Mouse (Mus musculus) CH12F3 (cell line): ENCODE data around the gene Gm11127.

Source experiments
- in situ Hi-C: fragments of 300-500 bp; cut with MboI; formaldehyde crosslinking; loops from 2 replicates; pipeline ENCODE4 v1.14.3; 2020; ENCODE audit warnings: low sequenced_read_pairs

The Gm11127 gene

GRCm38 (mm10) chr17:36032351-36032875 lies 25.8 kb downstream of the Gm11127 start, which contains the start of gene H2-T23:
TSS of gene H2-T23 (minus strand) at chr17:36032855.
- in situ Hi-C loops: loop anchor here (10.0 kb wide), 1 partner anchor 82 kb away; no protein-coding TSS in a partner anchor

- in situ Hi-C loops: loop anchor here (10.0 kb wide), 1 partner anchor 83 kb away; no protein-coding TSS in a partner anchor
These were observed 26.4 kb downstream of the Gm11127 start for GRCm38 (mm10) chr17:36031583-36032331.

GRCm38 (mm10) chr17:36030703-36031582 lies 27.2 kb downstream of the Gm11127 start:
- in situ Hi-C loops: loop anchor here (10.0 kb wide), 1 partner anchor 84 kb away; no protein-coding TSS in a partner anchor

GRCm38 (mm10) chr17:36030046-36030702 lies 28.0 kb downstream of the Gm11127 start:
- in situ Hi-C loops: loop anchor here (10.0 kb wide), 1 partner anchor 85 kb away; no protein-coding TSS in a partner anchor

- in situ Hi-C loops: no loop called here
These were observed 29.1 kb downstream of the Gm11127 start for GRCm38 (mm10) chr17:36028879-36029619.

GRCm38 (mm10) chr17:36027663-36028062 lies 30.5 kb downstream of the Gm11127 start:
- in situ Hi-C loops: no loop called here

GRCm38 (mm10) chr17:36025901-36026300 lies 32.3 kb downstream of the Gm11127 start:
- in situ Hi-C loops: no loop called here

GRCm38 (mm10) chr17:36025197-36025596 lies 33.0 kb downstream of the Gm11127 start:
- in situ Hi-C loops: no loop called here

GRCm38 (mm10) chr17:36023710-36024654 lies 34.2 kb downstream of the Gm11127 start:
- in situ Hi-C loops: no loop called here

- in situ Hi-C loops: no loop called here
These were observed 35.2 kb downstream of the Gm11127 start for GRCm38 (mm10) chr17:36022922-36023321.

- in situ Hi-C loops: no loop called here
These were observed 36.1 kb downstream of the Gm11127 start for GRCm38 (mm10) chr17:36022098-36022497.

GRCm38 (mm10) chr17:36021309-36021708 lies 36.9 kb downstream of the Gm11127 start:
- in situ Hi-C loops: no loop called here

- in situ Hi-C loops: no loop called here
These were observed 37.7 kb downstream of the Gm11127 start, which contains the start of gene H2-T24 for GRCm38 (mm10) chr17:36020191-36021073. TSS of gene H2-T24 (minus strand) at chr17:36020560.

GRCm38 (mm10) chr17:36019519-36019918 lies 38.7 kb downstream of the Gm11127 start:
- in situ Hi-C loops: no loop called here

- in situ Hi-C loops: no loop called here
These were observed 39.2 kb downstream of the Gm11127 start for GRCm38 (mm10) chr17:36018979-36019378.

- in situ Hi-C loops: no loop called here
These were observed 41.1 kb downstream of the Gm11127 start for GRCm38 (mm10) chr17:36017046-36017445.

- in situ Hi-C loops: no loop called here
These were observed 43.2 kb downstream of the Gm11127 start for GRCm38 (mm10) chr17:36014977-36015376.
